Mouse (Mus musculus): ENCODE results near the gene Alyref2. TPM values are rescaled to one million over a fixed set of nuclear protein-coding genes. Genes with fewer than 3 reads are reported as not detected.

Gene Alyref2
- polyA plus RNA-seq, 1 experiment: 6.1 TPM

- TF ChIP-seq POLR2A (IDR thresholded peaks at IDR 0.05; ENCODE audit: low read depth, low read length): no peak
- no peak for TF ChIP-seq CTCF (IDR thresholded peaks at IDR 0.05; ENCODE audit: borderline replicate concordance, insufficient read depth, low read length)
- H3K4me1 ChIP-seq (ENCODE audit: control insufficient read depth, insufficient read depth, low read length): no peaks in the 10 kb centered on the region
- no peak overlapping the region for H3K4me3 ChIP-seq (ENCODE audit: insufficient read depth, low read length)
- H3K27ac ChIP-seq (ENCODE audit: insufficient read depth, low read length): no peak overlapping the region
Observed at GRCm38 (mm10) chr1:171499856-171500255, 3.4 kb upstream of the Alyref2 start.

DNA sequence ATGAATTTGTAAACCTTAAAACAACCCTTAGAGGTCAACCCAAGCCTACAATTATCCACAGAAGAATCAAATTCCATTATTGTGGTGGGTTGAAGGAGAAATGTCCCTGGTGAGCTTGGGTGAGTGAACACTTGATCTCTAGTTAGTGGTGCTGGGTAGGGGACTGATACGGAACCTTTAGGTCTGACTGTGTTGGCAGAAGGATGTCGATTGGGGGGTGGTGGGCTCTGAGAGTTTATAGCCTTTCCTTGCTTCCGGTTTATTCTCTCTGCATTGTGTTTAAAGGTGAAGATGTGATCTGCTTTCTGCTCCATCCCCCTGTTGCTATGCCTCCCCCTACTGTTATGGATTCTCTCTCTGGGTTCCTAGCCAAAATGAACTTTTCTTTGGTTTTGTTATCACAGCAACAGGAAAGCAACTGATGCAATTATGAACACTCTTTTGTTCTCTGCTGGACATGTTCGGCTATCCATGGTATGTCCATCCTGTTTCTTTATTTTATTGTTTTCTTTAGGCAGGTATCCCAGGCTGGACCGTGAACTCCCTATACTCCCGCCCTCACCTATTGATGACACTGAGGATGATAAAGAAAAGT is 2.2 kb upstream of the Alyref2 start:
- H3K4me1 ChIP-seq (ENCODE audit: control insufficient read depth, insufficient read depth, low read length): no peaks in the 10 kb centered on the region
- no peak overlapping the region for H3K27ac ChIP-seq (ENCODE audit: insufficient read depth, low read length)
- no peak overlapping the region for H3K4me3 ChIP-seq (ENCODE audit: insufficient read depth, low read length)
- TF ChIP-seq POLR2A (IDR thresholded peaks at IDR 0.05; ENCODE audit: low read depth, low read length) (0 out of 2 replicates have a peak, but pooled peaks have one; percentile 7), CTCF (IDR thresholded peaks at IDR 0.05; ENCODE audit: borderline replicate concordance, insufficient read depth, low read length) (no peak)

DNA sequence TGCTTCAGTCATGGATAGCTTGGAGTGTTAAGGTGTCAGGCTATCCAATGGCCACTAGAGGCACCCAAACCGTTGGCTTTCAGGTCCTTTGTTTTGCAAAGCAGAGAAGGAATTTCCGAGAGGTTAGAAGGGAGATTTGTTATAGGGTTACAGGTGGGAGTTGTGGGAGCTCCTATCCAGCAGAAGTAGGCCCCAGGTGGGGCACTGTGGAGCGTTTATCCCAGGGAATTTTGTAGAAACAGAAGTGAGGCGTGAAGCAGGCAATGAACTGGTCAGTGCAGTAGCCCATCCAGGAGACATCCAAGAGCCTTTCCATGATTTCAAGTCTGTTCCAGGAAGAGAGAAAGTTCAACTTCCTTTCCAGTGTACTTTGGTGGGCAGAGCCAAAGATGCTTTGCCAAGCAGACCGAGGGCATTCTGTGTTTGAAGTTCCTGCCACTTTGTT is 1.6 kb upstream of the Alyref2 start:
- Histone ChIP-seq H3K4me1 (ENCODE audit: control insufficient read depth, insufficient read depth, low read length) (no peaks in the 10 kb centered on the region), H3K27ac (ENCODE audit: insufficient read depth, low read length) (0 out of 2 replicates have a peak overlapping the region, but pooled peaks have one; percentile 8), H3K4me3 (ENCODE audit: insufficient read depth, low read length) (no peak overlapping the region)
- peak; percentile 52; the same call in 1 of the 2 replicates for TF ChIP-seq POLR2A (IDR thresholded peaks at IDR 0.05; ENCODE audit: low read depth, low read length)
- TF ChIP-seq CTCF (IDR thresholded peaks at IDR 0.05; ENCODE audit: borderline replicate concordance, insufficient read depth, low read length): no peak

GRCm38 (mm10) chr1:171502388-171503249 is 659 bp upstream of the Alyref2 start:
- H3K4me3 ChIP-seq (ENCODE audit: insufficient read depth, low read length): no peak overlapping the region
- TF ChIP-seq POLR2A (IDR thresholded peaks at IDR 0.05; ENCODE audit: low read depth, low read length) (peak; percentile 87), CTCF (IDR thresholded peaks at IDR 0.05; ENCODE audit: borderline replicate concordance, insufficient read depth, low read length) (peak; percentile 35; the same call in 1 of the 2 replicates)
- H3K4me1 ChIP-seq (ENCODE audit: control insufficient read depth, insufficient read depth, low read length): no peaks in the 10 kb centered on the region
- no peak overlapping the region for H3K27ac ChIP-seq (ENCODE audit: insufficient read depth, low read length)

- H3K4me3 ChIP-seq (ENCODE audit: insufficient read depth, low read length): peak overlapping the region; percentile 50
- H3K27ac ChIP-seq (ENCODE audit: insufficient read depth, low read length): peak overlapping the region; percentile 93
- H3K4me1 ChIP-seq (ENCODE audit: control insufficient read depth, insufficient read depth, low read length): no peaks in the 10 kb centered on the region
- peak; percentile 60 for TF ChIP-seq POLR2A (IDR thresholded peaks at IDR 0.05; ENCODE audit: low read depth, low read length)
- TF ChIP-seq CTCF (IDR thresholded peaks at IDR 0.05; ENCODE audit: borderline replicate concordance, insufficient read depth, low read length): no peak
Observed at GRCm38 (mm10) chr1:171503592-171504291, 464 bp downstream of the Alyref2 start.

DNA sequence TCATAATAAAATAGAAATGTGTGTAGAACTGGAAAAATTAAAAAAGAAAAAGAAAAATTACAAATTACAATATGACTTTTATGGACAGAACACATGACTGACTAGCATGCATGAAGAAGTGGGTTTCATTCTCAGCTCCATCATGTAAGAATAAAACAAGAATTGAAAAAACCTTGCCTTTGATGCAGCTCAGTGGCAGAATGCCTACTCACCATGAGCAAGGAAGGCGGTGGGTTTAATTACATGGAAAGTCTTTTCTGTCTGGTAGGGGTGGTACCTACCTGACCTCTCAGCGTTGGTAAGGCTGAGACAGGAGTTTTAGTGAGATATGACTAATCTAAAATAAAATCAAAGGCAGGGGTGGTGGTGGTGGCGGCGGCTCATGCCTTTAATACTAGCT is 1.3 kb downstream of the Alyref2 start:
- no peaks in the 10 kb centered on the region for H3K4me1 ChIP-seq (ENCODE audit: control insufficient read depth, insufficient read depth, low read length)
- TF ChIP-seq POLR2A (IDR thresholded peaks at IDR 0.05; ENCODE audit: low read depth, low read length) (no peak), CTCF (IDR thresholded peaks at IDR 0.05; ENCODE audit: borderline replicate concordance, insufficient read depth, low read length) (no peak)
- no peak overlapping the region for H3K27ac ChIP-seq (ENCODE audit: insufficient read depth, low read length)
- peak overlapping the region; percentile 31 for H3K4me3 ChIP-seq (ENCODE audit: insufficient read depth, low read length)

GRCm38 (mm10) chr1:171513234-171513633 is 10.0 kb downstream of the Alyref2 start:
- H3K27ac ChIP-seq (ENCODE audit: insufficient read depth, low read length): no peak overlapping the region
- TF ChIP-seq CTCF (IDR thresholded peaks at IDR 0.05; ENCODE audit: borderline replicate concordance, insufficient read depth, low read length): no peak
- TF ChIP-seq POLR2A (IDR thresholded peaks at IDR 0.05; ENCODE audit: low read depth, low read length): no peak
- no peak overlapping the region for H3K4me3 ChIP-seq (ENCODE audit: insufficient read depth, low read length)
- H3K4me1 ChIP-seq (ENCODE audit: control insufficient read depth, insufficient read depth, low read length): no peaks in the 10 kb centered on the region

- H3K27ac ChIP-seq (ENCODE audit: insufficient read depth, low read length): no peak overlapping the region
- H3K4me3 ChIP-seq (ENCODE audit: insufficient read depth, low read length): no peak overlapping the region
- TF ChIP-seq POLR2A (IDR thresholded peaks at IDR 0.05; ENCODE audit: low read depth, low read length) (no peak), CTCF (IDR thresholded peaks at IDR 0.05; ENCODE audit: borderline replicate concordance, insufficient read depth, low read length) (no peak)
- no peaks in the 10 kb centered on the region for H3K4me1 ChIP-seq (ENCODE audit: control insufficient read depth, insufficient read depth, low read length)
Observed at GRCm38 (mm10) chr1:171513760-171514159, 10.5 kb downstream of the Alyref2 start.

GRCm38 (mm10) chr1:171515039-171515438 is 11.8 kb downstream of the Alyref2 start:
- no peaks in the 10 kb centered on the region for H3K4me1 ChIP-seq (ENCODE audit: control insufficient read depth, insufficient read depth, low read length)
- H3K4me3 ChIP-seq (ENCODE audit: insufficient read depth, low read length): no peak overlapping the region
- TF ChIP-seq CTCF (IDR thresholded peaks at IDR 0.05; ENCODE audit: borderline replicate concordance, insufficient read depth, low read length) (no peak), POLR2A (IDR thresholded peaks at IDR 0.05; ENCODE audit: low read depth, low read length) (no peak)
- no peak overlapping the region for H3K27ac ChIP-seq (ENCODE audit: insufficient read depth, low read length)
